8 mouse cellular contexts compared by ENCODE assay signal in genomic region chr12:12788263-12788852, GRCm38 (mm10).
DNase-seq lines count a peak whose midpoint lies in the region; ATAC-seq and TF ChIP-seq lines count a peak whose summit lies in the region.

No protein-coding gene starts in this region.

- no peaks in the 10 kb centered on the region for H3K9me3 ChIP-seq in kidney, embryonic 14.5 days (ENCODE audit: control insufficient read depth, low read length)
- H3K9me3 ChIP-seq in forebrain, embryonic 12.5 days, result no peaks in the 10 kb centered on the region
- no peaks in the 10 kb centered on the region for H3K9me3 ChIP-seq in limb, embryonic 13.5 days

- peaks cover 18% of the 10 kb centered on the region for H3K4me1 ChIP-seq in kidney, embryonic 14.5 days (ENCODE audit: control insufficient read depth, insufficient read depth, low read length)
- peaks cover 45% of the 10 kb centered on the region for H3K4me1 ChIP-seq in forebrain, embryonic 12.5 days
- peaks cover 44% of the 10 kb centered on the region for H3K4me1 ChIP-seq in limb, embryonic 13.5 days
- peaks cover 10% of the 10 kb centered on the region for H3K4me1 ChIP-seq in small intestine, adult 2 months (ENCODE audit: control insufficient read depth, insufficient read depth, insufficient read length, low read length)

- WGBS in kidney, embryonic 14.5 days, result 20% methylated on average over 13 of the region's 13 CpGs
- 35% methylated on average over 13 of the region's 13 CpGs for WGBS in forebrain, embryonic 12.5 days
- 12% methylated on average over 13 of the region's 13 CpGs for WGBS in limb, embryonic 13.5 days
- WGBS in small intestine, adult 2 months, result 25% methylated on average over 13 of the region's 13 CpGs

- TF ChIP-seq POLR2A in small intestine, adult 2 months (IDR thresholded peaks at IDR 0.05; ENCODE audit: low read depth, low read length), result no peak

- ATAC-seq in kidney, embryonic 14.5 days (ENCODE audit: low FRiP score, low TSS enrichment), result peak; percentile 49; the same call in 1 of the 2 replicates
- no peak for ATAC-seq in forebrain, embryonic 12.5 days (ENCODE audit: low FRiP score)
- peak; percentile 46; the same call in 1 of the 2 replicates for ATAC-seq in limb, embryonic 13.5 days (ENCODE audit: low FRiP score, low read depth)
- no peak for ATAC-seq in frontal cortex, adult (ENCODE audit: low TSS enrichment)

- H3K4me2 ChIP-seq in kidney, embryonic 14.5 days (replicated peaks; ENCODE audit: low read depth, low read length), result peak overlapping the region; percentile 38
- peak overlapping the region; percentile 35 for H3K4me2 ChIP-seq in forebrain, embryonic 12.5 days
- H3K4me2 ChIP-seq in limb, embryonic 13.5 days (replicated peaks), result peak overlapping the region; percentile 62

- no peaks in the 10 kb centered on the region for H3K27me3 ChIP-seq in kidney, embryonic 14.5 days (ENCODE audit: control insufficient read depth, insufficient read depth, low read length)
- H3K27me3 ChIP-seq in forebrain, embryonic 12.5 days, result peaks cover 19% of the 10 kb centered on the region
- H3K27me3 ChIP-seq in limb, embryonic 13.5 days, result peaks cover 18% of the 10 kb centered on the region; the same call in 1 of the 2 replicates
- no peaks in the 10 kb centered on the region; the same call in 1 of the 2 replicates for H3K27me3 ChIP-seq in small intestine, adult 2 months (ENCODE audit: control insufficient read depth, insufficient read depth, low read length)

- no peak for DNase-seq in kidney, adult 8-10 months
- no peak for DNase-seq in adrenal gland, postnatal 25 days
- DNase-seq in gastrocnemius, postnatal 25 days, result no peak

- no peaks in the 10 kb centered on the region for H3K36me3 ChIP-seq in kidney, embryonic 14.5 days (ENCODE audit: control insufficient read depth, insufficient read depth, low read length)
- H3K36me3 ChIP-seq in forebrain, embryonic 12.5 days (replicated peaks), result no peaks in the 10 kb centered on the region
- H3K36me3 ChIP-seq in limb, embryonic 13.5 days, result no peaks in the 10 kb centered on the region
- H3K36me3 ChIP-seq in small intestine, adult 2 months (ENCODE audit: control insufficient read depth, insufficient read depth, low read length), result no peaks in the 10 kb centered on the region

- H3K9ac ChIP-seq in kidney, embryonic 14.5 days (ENCODE audit: low read depth, low read length), result peak overlapping the region; percentile 4; the same call in 1 of the 2 replicates
- no peak overlapping the region; the same call in 1 of the 2 replicates for H3K9ac ChIP-seq in forebrain, embryonic 12.5 days
- H3K9ac ChIP-seq in limb, embryonic 13.5 days, result no peak overlapping the region

- peak overlapping the region; percentile 17; the same call in 1 of the 2 replicates for H3K4me3 ChIP-seq in kidney, embryonic 14.5 days (ENCODE audit: low read length)
- no peak overlapping the region for H3K4me3 ChIP-seq in forebrain, embryonic 12.5 days (replicated peaks)
- peak overlapping the region; percentile 33; the same call in 1 of the 2 replicates for H3K4me3 ChIP-seq in limb, embryonic 13.5 days
- H3K4me3 ChIP-seq in small intestine, adult 2 months (ENCODE audit: low read depth, low read length), result no peak overlapping the region

- H3K27ac ChIP-seq in kidney, embryonic 14.5 days (ENCODE audit: low read depth, low read length), result no peak overlapping the region
- H3K27ac ChIP-seq in forebrain, embryonic 12.5 days, result no peak overlapping the region
- no peak overlapping the region for H3K27ac ChIP-seq in limb, embryonic 13.5 days
- peak overlapping the region; percentile 64 for H3K27ac ChIP-seq in small intestine, adult 2 months (ENCODE audit: insufficient read depth, low read depth, low read length)

- no peak for TF ChIP-seq CTCF in small intestine, adult 2 months (IDR thresholded peaks at IDR 0.05; ENCODE audit: extremely low read depth, insufficient read length, insufficient replicate concordance, low read depth, low read length)

Comparison
In these comparisons a context has a peak if more than half of its experiments do, and no peak if none do; other contexts are left out.
1. ATAC-seq: peak in kidney, embryonic 14.5 days (single experiment) and limb, embryonic 13.5 days (single experiment); none in forebrain, embryonic 12.5 days (single experiment) and frontal cortex, adult (single experiment).
2. H3K4me3 ChIP-seq: peak in kidney, embryonic 14.5 days (single experiment) and limb, embryonic 13.5 days (single experiment); none in forebrain, embryonic 12.5 days (single experiment) and small intestine, adult 2 months (single experiment).
3. Peak in every context shown above with its lines, with median percentiles within 50 percentile points of each other: H3K4me2 ChIP-seq.